Mouse (Mus musculus) adrenal gland, postnatal 25 days (tissue): Measurements from ENCODE around the gene Pnpla8. TPM values are rescaled to one million over a fixed set of nuclear protein-coding genes. Genes with fewer than 3 reads are reported as not detected.

Source experiments
- DNase-seq: peaks from one replicate; pipeline ENCODE4 v3.0.0; 2021; ENCODE audit warnings: mixed read lengths
- microRNA-seq, 2 experiments: library from miRNA; unstranded; fragments of <30 nt; microRNA quantifications; one replicate each; pipeline ENCODE4 v1.2.0; 2021
- total RNA-seq: library from RNA; stranded (reverse); gene quantifications from 2 replicates; pipeline ENCODE4 v1.2.3, GENCODE M21; 2021

Pnpla8 gene
- total RNA-seq, 1 experiment from 2014 or later, result 127 TPM

GRCm38 (mm10) chr12:44355116-44355515 is 133.9 kb downstream of the Pnpla8 start:
- no peak for DNase-seq

- DNase-seq, result no peak
These were observed 136.3 kb downstream of the Pnpla8 start for GRCm38 (mm10) chr12:44357460-44357859.

GRCm38 (mm10) chr12:44357881-44358280 is 136.7 kb downstream of the Pnpla8 start:
- DNase-seq, result no peak

- no peak for DNase-seq
These were observed 150.0 kb downstream of the Pnpla8 start for GRCm38 (mm10) chr12:44371076-44371710.

Small RNAs within 50 kb of the gene (microRNA-seq; reads per million reads assigned to microRNA genes)
- gene Mir5627, result 0 to 0.34 reads per million in 2 experiments

Other genes starting within 250 kb of the Pnpla8 start
- 37.0 and 37.7 TPM in 2 replicates for gene Dnajb9, start 11.0 kb upstream of the Pnpla8 start, total RNA-seq
- 2.3 and 3.2 TPM in 2 replicates for gene Nrcam, start 107.5 kb downstream of the Pnpla8 start, total RNA-seq